Mouse (Mus musculus): ENCODE measurements around the gene Tbc1d10a.
A peak's percentile ranks its signal among the peaks of the same experiment; 100 is the strongest.

The Tbc1d10a gene

DNA sequence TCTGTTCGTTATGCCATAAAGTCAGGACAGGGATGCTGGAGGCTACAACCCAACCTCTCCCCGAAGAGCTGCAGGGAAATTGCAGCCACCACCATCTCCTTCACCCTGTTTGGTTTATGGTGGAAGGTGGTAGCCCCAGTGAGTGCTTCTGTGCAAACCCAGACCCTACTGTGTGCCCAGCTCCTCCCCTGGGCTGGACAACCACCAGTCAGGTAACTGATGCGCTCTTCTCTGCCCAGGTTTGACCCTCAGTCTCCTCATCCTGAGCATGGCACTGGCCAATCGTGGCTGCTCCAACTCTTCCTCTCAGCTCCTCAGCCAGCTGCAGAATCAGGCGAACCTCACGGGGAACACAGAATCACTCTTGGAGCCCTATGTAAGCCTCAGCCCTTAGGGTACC is 51.6 kb downstream of the Tbc1d10a start:
- no peak for DNase-seq (ENCODE audit: low spot score)

DNA sequence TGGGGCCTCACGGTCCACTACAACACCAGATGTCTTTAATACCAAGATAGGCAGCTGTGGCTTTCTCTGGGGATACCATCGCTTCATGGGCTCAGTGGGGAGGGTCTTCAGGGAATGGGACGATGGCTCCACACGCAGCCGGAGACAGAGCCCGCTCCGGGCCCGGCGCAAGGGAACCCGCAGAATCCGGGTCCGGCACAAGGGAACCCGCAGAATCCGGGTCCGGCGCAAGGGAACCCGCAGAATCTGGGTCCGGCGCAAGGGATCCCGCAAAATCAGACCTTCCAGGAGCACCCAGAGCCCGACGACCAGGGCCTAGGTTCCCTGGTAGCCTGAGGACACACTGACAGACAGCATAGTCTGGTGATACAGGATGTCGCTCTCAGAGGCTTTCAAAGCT is 53.1 kb downstream of the Tbc1d10a start:
- no peak for DNase-seq (ENCODE audit: low spot score)

DNA sequence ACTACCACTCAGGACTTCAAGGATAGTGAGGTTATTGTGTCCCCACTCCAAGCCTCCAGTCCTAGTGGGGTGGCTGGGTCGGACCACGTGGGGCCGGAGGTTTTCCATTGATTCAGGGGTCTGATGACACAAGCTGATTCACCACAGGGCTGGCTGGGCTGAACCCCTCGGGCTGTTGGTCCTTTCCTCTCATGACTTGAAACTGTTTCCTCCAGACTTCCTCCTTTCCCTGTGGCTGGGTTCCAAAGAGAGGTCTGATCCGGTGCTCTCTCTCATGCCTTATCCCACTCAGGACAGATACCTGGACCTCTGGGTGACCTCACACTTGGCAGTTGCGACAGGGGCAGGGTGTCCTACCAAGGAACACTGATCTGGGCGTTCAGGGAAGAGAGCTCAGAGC is 53.6 kb downstream of the Tbc1d10a start:
- DNase-seq (ENCODE audit: low spot score) = no peak

DNA sequence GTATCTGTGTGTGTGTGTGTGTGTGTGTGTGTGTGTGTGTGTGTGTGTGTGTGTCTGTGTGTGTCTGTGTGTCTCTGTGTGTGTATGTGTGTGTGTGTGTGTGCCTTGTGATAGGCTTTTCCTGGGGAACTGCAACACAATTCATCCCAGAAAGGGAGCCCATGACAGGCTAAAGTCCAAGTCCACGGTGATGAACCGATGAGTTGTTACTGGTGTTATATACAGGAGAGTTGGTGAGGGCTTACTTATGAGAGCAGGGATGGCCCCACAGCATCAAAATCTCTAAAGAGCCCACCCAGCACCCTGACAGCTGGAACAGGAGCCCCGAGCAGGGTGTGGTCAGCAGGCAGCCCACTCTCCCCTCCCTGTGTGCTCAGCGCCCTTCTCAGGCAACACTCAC is 54.6 kb downstream of the Tbc1d10a start:
- no peak for DNase-seq (ENCODE audit: low spot score)

DNA sequence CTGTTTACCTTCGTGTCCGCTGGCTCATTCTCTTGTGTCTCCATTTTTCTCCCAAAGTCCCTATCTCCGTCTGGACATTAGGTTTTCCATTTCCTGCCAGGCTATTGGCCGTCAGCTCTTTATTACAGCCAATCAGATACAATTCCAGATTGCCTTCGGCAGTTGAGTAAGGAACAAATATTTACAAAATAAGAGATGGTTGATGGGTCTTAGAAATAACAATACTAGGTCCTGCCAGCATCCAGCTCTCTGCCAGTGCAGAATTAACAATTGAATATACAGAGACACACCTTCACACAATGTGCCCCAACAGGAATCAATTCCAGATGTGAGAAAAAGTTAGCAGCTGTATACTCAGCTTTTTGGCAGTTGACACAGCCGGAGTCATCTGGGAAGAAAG is 59.5 kb downstream of the Tbc1d10a start:
- no peak for DNase-seq (ENCODE audit: low spot score)

DNA sequence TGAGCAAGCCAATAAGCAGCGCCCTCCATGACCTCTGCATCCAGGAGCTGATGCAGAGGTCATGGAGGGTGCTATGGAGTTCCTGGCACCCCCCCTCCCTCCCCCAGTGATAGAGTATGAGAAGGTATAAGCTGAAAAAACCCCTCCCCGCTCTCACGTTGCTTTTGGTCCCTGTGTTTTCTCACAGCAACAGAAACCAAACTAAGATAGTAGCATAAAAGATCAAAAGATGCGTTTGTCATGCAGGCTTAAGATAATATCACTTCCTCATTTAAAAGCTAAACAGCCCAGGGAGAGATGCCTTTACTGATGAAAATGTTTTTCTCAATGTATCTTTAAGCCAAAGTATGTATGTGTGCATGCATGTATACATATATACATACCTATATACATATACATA is 60.0 kb downstream of the Tbc1d10a start:
- DNase-seq (ENCODE audit: low spot score) = no peak

DNA sequence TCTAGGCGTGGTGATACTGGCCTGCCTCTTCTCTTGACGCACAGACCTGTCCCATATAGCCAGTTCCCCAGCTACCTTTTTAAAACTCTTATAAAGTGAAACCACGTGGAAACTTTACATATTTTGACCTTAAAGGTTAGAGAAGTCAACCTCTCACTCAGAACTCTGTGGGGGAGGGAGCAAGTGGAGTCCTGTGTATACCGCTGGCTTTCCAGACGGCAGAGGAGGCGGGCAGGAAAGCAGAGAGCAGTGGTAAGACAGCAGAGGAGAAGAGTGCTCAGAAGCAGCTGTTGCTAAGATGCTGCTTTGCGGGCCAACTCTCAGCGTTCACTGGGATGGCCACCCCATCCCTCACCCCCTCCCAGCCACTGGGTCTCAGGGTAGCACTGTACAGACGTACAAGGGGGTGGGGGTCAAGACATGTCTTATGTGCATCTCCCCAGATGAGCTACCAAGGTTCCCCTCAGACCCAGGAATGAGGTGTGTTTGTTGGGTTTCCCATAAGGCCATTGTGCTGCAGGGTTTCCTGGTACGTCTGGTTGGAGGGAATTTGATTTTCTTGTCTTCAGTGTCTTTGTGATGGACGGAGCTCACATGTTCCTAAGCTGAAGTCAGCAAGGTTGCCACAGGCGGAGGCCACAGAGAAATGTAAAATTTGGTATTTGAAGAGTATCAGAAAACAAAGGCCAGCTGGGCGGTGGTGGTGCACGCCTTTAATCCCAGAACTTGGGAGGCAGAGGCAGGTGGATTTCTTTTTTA is 60.8 kb downstream of the Tbc1d10a start:
- DNase-seq (ENCODE audit: low spot score) = no peak

DNA sequence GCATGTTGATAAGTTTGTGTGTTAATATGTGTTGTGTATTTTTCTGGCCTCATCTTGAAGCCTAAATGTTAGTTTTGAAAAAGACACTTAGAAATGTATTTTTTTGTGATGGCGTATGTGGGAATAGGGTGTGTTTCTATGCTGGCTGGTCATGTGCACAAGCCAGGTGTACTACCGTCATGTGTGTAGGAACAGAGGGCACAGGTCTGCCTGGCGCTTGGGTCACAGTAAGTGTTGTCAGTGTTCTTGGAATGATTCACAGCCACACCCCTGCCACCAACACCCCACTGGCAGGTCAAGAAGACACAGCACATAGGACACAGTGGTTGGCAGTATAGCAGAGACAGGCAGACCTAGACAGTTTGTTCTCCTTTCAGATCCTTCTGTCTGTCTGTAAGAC is 62.6 kb downstream of the Tbc1d10a start:
- DNase-seq (ENCODE audit: low spot score) = no peak

DNA sequence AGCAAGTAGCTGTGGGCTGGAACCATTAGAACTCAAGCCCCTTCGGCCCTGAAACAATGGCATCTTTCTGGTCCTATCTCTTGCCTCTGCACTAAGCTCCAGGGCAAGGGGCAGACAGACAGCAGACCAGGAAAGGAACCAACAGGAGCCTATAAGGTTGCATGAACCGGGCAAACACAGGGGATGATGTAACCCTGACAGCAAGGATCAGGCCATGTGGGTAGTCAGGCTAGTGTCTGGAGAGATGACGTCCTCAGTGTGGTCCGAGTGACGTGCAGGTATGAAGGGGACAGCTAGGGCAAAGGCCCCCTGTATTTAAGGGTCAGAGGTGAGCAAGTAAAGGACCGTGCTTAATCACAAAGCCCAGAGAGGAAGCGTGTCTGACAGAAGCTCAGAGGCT is 63.7 kb downstream of the Tbc1d10a start:
- DNase-seq (ENCODE audit: low spot score) = no peak

DNA sequence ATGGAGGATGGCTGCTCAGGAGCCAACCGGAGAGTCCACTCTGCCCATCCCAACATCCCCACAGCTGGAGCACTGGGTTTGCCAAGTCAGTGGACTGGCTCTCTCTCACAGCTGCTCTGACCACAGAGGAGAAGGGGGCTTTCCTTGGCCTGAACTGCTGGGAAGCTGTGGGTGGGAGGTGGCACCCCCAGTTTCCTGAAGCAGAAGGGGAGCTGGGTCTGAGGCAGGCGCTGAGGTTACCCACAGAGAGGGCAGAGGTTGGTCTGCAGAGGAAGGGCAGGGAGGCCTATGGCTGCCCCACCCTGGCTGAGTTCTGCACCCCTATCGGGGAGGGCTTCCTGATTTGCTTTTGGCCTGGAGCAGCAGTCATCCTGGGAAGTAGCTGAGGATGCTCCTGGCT is 64.8 kb downstream of the Tbc1d10a start:
- no peak for DNase-seq (ENCODE audit: low spot score)

DNA sequence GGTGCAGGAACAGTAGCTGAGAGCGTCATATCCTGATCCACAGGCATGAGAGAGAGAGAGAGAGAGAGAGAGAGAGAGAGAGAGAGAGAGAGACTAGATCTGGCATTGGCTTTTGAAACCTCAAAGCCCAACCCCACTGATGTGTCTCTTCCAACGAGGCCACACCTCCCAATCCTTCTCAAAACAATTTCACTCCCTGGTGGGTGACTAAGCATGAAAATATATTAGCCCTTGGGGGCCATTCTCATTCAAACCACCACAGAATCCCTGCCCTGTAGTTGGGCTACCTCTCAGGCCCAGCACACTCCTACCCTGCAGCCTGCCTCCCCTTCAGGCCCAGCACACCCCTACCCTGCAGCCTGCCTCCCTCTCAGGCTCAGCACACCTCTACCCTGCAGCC is 66.3 kb downstream of the Tbc1d10a start:
- DNase-seq (ENCODE audit: low spot score) = no peak

DNA sequence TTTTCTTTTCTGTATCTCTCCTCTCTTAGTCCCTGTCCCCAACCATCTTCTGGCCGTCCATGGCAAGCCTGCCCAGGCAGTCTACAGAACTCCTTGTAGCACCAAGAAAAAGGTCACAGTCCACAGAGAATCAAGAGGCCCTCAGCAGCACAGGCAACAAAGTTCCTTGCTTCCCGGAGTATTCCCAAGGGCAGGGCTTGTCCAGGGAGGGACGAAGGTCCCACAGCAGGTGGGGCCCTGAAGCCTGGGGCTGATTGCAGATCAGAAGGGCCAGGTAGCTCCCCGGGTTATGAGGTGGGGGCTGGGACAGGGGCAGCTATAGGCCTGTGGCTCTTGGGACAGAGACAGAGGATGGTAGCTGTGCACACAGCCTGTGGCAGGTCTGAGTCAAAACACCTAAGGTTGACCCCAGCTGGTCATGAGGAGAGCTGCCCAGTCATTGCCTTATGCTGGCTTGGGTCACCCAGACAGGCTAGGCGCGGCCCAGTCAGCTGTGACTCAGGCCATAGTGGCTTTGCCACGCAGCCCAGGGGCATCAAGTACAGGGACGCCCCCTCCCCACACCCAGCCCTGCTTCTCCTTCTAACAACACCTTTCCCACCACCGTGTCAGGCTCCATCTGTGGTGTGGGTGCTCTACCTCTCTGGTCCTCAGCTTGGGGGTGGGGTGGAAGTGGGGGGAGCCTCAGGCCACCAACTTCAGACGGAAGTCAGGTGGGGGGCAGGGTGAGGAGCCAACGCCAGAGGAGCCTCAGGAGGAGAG is 70.4 kb downstream of the Tbc1d10a start, which contains the start of gene Lif:
Gene Lif, plus strand, starts transcription at position 712 of the 762 bp plus-strand sequence.
- no peak for DNase-seq (ENCODE audit: low spot score)

DNA sequence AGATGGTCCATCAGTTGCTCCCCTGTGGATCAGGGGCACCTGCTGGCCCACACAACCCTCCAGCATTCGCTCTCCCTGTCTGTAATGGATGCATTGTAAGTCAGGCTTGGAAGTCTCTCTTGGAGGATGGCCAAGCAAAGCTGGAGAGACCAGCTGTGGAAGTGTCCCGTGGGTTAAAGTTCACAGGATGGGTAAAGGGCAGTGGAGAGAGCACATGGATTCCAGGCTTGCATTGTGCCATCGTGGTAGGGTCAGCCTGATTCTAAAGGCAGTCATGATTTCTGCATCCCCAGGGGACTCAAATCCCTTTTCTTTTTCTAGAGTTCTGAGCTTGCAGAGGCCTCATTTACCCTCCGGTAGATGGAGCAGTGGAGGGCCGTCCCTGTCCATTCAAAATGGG is 71.2 kb downstream of the Tbc1d10a start:
- DNase-seq (ENCODE audit: low spot score) = no peak

DNA sequence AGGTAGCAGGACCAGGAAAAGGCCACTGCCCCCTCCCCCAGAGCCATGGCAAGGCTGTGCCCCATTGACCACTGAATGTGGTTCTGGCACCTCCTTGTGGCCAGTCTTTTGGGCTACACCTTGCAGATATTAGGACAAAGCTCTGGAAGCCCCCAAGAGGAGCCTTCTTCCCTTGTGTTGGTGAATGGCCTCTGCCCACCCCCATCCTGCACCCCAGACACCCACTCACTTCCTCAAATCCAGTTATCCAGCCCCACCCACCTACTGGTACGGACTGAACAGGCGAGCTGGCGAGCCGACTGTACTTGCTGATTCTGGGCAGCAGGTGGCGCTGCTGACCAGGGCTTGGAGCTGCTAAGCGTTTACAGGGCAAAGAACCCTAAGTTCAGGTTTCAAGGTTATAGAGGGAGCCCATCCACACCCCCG is 72.1 kb downstream of the Tbc1d10a start:
- DNase-seq (ENCODE audit: low spot score) = peak; percentile 83

DNA sequence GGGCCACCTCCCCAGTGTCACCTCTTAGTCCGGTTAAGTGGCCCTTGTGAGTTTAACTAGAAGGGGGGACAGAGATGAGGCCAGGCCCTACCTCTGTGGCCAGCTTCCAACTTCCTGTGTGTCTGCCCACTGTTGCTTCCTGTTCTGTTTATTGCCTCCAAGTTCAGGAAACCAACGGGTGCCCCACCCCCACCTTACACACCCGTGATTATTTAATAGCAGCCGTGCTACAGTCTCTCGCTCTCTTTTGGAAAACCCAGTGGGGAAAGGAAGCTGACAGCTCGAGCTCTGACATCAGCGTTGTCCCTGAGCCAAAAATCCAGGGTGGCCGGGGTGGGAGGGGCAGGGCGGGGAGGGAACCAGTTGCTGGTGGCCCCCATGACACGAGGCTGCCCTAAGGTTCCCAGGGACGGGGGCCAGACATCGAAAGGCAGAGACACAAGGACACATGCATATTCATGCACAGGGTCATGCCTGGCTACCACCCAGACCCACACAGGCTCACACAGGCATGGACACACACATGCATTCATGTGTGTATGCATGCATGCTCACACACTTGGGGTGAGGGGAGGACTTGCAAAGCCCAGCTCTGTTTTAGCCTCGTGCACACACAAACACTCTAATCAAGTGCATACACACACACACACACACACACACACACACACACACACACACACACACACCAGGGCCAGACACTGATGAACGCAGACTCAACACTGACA is 74.0 kb downstream of the Tbc1d10a start:
- DNase-seq (ENCODE audit: low spot score) = no peak

DNA sequence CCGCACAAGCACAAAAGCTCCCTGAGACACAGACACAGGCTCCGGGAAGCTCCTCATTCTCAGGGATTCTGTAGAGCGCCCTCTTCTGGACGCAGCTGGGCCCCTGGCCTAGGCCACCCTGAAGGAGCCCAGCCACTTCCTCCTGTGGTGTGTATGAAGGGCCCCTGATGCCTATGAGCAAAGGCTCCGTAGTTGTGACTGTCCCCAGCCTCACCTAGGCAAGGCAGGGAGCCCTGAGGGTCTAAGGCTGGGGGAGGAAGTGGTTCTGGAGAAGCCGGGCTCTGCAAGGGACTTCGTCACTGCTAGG is 74.6 kb downstream of the Tbc1d10a start:
- peak; percentile 59 for DNase-seq (ENCODE audit: low spot score)

DNA sequence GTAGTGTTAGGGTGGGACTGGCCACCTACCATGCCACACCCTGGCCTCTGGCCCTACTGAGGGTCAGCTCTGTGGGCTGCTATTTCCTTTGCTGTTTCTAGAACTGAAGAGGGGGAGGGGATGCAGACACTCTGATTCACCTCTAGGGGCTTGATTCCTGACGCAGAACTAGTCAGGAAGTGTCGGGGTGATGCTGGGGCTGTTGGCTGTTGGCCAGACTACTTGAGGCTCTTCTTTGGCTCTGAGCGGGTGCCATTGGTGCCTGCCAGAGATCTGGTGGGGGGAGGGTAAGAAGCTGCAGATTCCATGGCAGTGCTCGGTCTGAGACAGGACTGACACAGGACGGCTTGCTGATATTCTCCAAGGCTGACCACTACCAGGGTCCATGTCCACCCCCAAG is 75.4 kb downstream of the Tbc1d10a start:
- no peak for DNase-seq (ENCODE audit: low spot score)

DNA sequence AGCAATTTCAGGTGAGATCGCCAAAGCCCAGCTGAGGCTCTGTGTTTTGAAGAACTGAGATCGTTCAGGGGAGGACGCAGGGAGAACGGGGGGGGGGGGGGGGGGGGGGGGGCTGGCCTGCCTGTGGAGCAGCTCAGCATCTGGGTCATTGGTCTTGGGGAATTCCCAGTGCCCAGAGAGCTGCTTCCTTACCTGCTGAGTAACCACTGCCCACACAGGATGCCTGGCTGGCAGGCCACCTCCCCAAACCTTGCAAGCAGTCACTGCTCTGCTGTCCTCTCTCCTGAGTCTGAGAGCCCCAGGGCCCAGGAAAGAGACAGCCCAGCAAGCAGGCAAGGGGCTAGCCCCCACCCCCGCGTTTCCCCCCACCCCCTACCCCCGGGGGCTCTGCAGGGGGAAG is 76.3 kb downstream of the Tbc1d10a start:
- DNase-seq (ENCODE audit: low spot score) = no peak

DNA sequence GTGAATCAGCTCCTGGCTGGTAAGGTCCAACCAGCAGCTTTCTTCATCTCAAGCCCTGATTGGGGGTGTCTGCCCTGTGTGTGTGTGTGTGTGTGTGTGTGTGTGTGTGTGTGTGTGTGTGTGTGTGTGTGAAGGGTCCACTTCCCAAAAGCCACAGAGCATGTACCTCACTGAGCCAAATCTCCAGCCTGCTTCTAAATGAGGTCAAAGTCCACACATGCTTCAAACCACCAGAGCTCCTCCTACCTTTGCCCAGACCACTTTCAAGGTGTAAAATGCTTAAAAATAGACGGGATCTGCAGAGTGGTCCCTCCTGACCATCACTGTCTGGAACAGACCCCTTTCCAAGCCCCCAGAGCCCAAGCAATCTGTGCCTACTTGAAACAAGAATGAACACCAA is 76.7 kb downstream of the Tbc1d10a start:
- DNase-seq (ENCODE audit: low spot score) = no peak

DNA sequence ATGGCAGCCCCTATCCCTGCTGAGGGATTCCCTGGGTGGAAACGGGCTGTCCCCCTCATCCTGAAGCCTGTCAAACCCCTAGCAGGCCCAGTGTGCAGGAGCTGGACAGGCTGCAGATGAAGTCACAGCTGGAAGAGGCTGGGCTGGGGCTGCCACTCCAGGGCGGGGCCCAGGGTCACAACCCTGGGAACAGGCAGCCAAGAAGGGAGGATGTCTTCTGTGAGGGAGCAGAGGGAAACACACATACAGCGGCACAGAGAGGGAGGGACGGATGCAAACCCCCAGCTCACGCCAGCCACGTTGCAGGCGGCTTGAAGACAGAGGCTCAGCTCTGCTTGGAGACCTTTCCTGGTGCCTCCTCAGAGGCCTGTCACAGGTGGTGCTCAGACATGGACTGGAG is 77.5 kb downstream of the Tbc1d10a start:
- no peak for DNase-seq (ENCODE audit: low spot score)

Data from ovary, postnatal 36 days (tissue).